Mouse (Mus musculus) heart, adult 2 months (tissue): ENCODE measurements at regions not wholly inside any gene's neighbourhood (a gene's known extent, or its start where the extent isn't known, plus 50 kb on each side); places are given as distances from the start of the nearest gene placed in this dataset.

Source experiments
- CTCF ChIP-seq: fragments of 200-600 bp; IDR thresholded peaks from 2 replicates; pipeline ENCODE4 v1.8.1; 2022; ENCODE audit warnings: antibody characterized with exemption, mild to moderate bottlenecking, moderate library complexity
- POLR2A ChIP-seq: fragments of 200-500 bp; IDR thresholded peaks from 2 replicates; pipeline ENCODE4 v1.6.1; 2011; ENCODE audit warnings: mild to moderate bottlenecking, low read depth, low read length, control low read depth; ENCODE audit not compliant: insufficient read depth

GRCm38 (mm10) chr6:84268111-84268510 is 259.7 kb downstream of the Dysf start:
- TF ChIP-seq CTCF (no peak), POLR2A (no peak)
